Mouse (Mus musculus) testis, adult 2 months (tissue): ENCODE measurements around the gene Atxn7l3.

Experiments used
- CTCF ChIP-seq: fragments of 200-500 bp; IDR thresholded peaks from 2 replicates; pipeline ENCODE4 v1.5.1; 2012; ENCODE audit warnings: low read depth, mild to moderate bottlenecking, inconsistent platforms, low read length, moderate library complexity; ENCODE audit not compliant: control insufficient read depth, insufficient read depth, insufficient replicate concordance
- POLR2A ChIP-seq: fragments of 200-500 bp; IDR thresholded peaks from 2 replicates; pipeline ENCODE4 v1.6.1; 2012; ENCODE audit warnings: low read depth, mild to moderate bottlenecking, inconsistent platforms, low read length, moderate library complexity; ENCODE audit not compliant: control insufficient read depth

- TF ChIP-seq CTCF (no peak), POLR2A (no peak)
Observed at GRCm38 (mm10) chr11:102310768-102311695, 14.6 kb upstream of the Atxn7l3 start.
